Mouse (Mus musculus) left cerebral cortex, adult 9 months (tissue): Measurements from ENCODE around the gene Chchd4.

Experiments
- DNase-seq, 2 experiments: peaks; one replicate each; pipeline ENCODE4 v3.0.0; 2022; ENCODE audit warnings: low spot score in 2 of 2

Gene Chchd4

GRCm38 (mm10) chr6:91472868-91473804 lies at the start of gene Chchd4, which contains the start of gene Tmem43:
Chchd4 (minus strand) TSS chr6:91473546.
Tmem43 (plus strand) TSS chr6:91473703.
- peak; percentile 98 to 99 for DNase-seq

GRCm38 (mm10) chr6:91522816-91523215 lies 49.5 kb upstream of the Chchd4 start:
- DNase-seq: no peak

GRCm38 (mm10) chr6:91518454-91519020 lies 45.2 kb upstream of the Chchd4 start:
- peak in 1 of 2 experiments; percentile 56 for DNase-seq

DNA sequence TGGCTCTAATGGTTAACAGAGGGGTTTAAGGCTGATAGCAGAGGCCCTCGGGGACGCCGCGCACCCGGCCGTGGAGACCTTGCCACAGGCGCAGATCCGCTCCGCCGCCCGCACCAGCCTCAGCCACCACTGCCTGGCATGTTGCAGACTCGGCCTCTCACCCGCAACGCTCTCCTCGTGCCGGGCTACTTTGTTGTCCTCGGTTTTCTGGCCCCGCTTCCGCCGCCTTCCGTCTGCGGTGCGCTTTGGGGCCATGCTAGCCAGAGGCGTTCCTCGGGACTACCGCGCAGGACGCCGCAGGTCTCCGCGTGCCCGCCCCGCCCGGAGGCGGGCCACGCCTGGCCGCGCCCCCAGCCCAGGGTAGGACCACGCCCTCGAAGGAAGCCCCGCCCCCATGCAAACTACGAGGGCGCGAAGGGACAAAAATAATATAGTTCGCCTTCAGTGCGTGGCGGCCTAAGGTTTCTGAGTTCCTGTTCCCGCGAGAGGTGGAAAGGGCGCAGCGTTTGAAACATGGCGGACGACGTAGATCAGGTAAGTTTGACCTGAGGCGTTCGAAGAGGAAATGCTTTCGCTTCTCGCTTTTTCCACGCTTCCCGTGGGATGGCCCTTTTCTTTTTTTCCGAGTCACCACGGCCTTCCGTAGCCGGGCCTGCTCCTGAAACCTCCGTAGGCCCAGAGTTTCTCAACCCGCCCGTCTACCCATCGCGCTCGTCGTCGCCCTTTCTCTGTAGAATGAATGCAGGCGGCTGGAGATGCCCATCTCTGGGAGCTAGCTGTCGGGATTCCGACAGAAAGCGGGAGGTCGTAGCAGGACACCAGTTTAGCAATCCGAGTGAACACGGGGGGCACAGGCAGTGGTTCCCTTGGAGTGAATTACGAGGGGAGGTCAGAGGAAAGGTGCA lies 42.5 kb upstream of the Chchd4 start, which contains the start of the genes Xpc and Lsm3:
Gene Xpc, minus strand, starts transcription at position 344 of the 905 bp plus-strand sequence.
Gene Lsm3, plus strand, starts transcription at position 384 of the 905 bp plus-strand sequence.
- DNase-seq: peak; percentile 93 to 99

- DNase-seq: no peak
These were observed 41.5 kb upstream of the Chchd4 start for GRCm38 (mm10) chr6:91514737-91515362.

- DNase-seq: no peak
These were observed 40.8 kb upstream of the Chchd4 start for GRCm38 (mm10) chr6:91514135-91514534.

GRCm38 (mm10) chr6:91510211-91510610 lies 36.9 kb upstream of the Chchd4 start:
- no peak for DNase-seq

- peak in 1 of 2 experiments; percentile 60 for DNase-seq
These were observed 36.0 kb upstream of the Chchd4 start for GRCm38 (mm10) chr6:91509326-91509725.

GRCm38 (mm10) chr6:91508041-91508440 lies 34.7 kb upstream of the Chchd4 start:
- DNase-seq: no peak

- DNase-seq: no peak
These were observed 32.7 kb upstream of the Chchd4 start for GRCm38 (mm10) chr6:91506036-91506435.

GRCm38 (mm10) chr6:91503302-91503701 lies 30.0 kb upstream of the Chchd4 start:
- no peak for DNase-seq

DNA sequence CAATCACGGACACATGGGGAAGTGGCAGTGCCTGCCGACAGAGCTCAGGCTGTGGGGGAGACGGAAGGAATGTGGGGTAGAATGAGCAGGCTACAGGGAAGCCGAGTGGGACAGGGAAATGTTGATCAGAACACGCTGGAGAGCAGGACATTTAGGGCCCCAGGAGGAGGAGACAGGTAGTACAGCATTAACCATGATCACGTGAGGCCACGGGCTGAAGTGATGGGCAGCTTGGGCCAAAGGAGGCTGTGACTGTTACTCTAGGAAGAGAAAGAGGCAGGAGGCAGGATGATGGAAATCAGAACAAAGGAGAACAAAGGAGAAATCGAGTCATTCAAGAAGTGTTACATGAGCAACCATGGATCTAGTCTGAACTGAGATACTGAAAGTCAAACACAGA lies 21.2 kb upstream of the Chchd4 start:
- no peak for DNase-seq

DNA sequence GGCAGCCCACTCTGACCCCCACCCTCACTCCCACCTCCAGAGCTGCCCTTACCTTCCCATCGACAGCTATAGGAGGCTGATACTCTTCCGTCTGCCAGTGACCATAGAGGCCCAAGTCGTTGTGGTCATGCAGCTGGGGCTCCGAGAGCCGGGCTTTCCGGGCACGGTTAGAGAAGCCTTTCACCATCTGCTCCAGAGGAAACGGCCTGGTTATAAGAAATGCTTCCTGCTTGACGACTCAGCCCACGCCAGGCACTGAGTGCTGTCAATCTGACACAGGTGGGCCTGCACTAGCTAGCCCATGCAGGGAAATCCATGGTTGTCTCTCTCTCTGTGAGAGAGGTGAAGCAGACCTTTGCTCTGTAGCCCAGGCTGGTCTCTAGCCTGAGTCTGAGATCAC lies 19.7 kb upstream of the Chchd4 start:
- DNase-seq: no peak

DNA sequence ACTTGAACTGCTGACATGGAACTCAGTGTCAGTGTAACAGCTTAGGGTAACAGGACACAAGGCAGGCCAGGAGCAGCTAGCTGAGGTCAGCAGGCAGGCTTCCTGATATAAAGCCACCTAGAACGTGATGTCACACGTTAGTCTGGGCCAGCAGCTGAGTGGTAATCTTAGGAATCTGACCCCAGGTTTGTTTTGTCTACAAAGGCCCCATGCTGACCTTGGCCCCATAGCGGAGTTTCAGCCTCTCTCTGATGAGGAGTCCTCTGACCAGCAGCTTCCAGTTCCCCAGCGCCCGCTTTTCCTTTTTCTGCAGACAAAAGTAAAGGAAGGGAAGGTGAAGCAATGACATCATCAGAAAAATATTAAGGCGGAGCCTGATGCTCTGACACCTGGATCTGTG lies 17.7 kb upstream of the Chchd4 start:
- DNase-seq: no peak

- DNase-seq: peak in 1 of 2 experiments; percentile 69
These were observed 16.5 kb upstream of the Chchd4 start for GRCm38 (mm10) chr6:91489872-91490271.

DNA sequence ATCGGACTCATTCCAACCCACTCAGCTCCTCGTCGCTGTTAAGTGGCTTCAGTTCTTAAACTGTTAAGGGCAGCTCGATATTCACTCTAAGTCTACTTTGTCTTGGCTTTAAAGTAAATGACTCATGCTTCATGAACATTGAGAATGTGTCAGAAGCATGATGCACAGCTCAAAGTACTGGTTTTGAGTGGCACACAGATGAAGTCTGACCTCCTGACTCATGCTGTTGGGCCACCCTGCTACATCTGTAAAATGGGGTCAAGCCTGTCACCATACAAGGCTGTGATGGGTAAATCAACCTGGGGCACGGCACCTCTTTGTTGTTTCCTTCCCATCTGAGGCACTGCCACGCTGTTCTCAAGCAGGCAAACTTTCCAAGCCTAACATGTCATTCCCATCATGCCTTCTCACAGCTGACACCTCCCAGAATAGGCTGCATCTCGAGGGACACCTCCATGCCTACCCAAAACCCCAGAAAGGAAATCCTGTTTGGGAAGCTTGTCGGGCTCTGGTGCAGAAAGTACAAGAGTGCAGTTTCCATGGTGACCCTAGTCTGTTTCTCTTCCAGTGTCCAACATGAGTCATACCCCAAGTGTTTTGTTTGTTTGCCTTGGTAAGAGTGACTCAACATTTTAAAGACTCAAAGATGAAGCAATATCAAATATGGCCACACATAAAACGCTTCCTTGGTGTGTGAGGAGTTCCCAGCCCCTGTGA lies 15.3 kb upstream of the Chchd4 start:
- DNase-seq: peak; percentile 55 to 64

DNA sequence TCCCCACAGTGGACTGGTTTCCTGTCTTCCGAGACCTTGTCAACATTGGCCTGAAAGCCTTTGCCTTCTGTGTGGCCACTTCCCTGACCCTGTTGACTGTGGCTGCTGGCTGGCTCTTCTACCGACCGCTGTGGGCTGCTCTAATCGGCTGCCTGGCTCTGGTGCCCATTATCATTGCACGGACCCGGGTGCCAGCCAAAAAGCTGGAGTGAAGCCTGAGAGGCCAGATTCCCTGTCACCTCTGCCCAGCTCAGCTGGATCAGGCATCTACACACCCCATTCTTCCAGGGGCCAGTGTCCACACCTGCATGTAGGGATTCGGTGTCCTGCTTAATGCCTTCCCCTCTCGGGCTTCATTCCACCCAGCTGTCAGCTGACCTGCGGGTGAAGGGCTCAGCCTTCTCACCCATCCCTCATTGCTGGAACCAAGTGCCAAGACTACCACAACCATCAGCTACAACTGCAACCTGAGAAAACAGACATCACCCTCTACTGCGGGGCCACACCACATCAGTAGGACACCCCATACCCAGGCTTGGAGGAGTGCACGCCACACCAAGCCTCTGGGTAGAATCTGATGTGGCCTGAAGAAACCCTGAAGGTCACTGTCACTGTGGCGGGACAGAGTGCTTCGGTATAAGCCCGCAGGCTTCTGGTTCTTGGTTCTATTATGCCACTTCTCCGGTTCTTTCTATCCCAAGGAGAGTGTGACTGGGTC lies 13.5 kb upstream of the Chchd4 start:
- no peak for DNase-seq

DNA sequence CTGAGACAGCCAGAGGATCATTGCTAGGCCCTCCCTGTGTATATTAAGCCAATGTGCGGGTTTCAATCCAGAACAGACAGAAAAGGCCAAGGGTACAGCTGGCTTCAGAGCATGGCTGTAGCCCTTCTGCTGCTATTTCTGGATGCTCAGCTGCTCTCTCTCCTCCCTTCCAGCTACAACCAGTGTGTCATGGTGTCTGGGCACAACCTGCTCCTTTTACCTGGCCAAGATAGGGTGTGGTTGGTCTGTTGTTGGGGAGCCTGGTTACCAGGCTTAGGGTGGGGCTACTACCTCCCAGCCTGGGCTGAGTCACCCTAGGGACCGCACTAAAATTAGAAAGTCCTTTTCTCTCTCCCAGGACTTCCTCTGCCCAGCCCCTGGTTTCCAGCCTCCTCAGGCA lies 10.0 kb upstream of the Chchd4 start:
- no peak for DNase-seq

DNA sequence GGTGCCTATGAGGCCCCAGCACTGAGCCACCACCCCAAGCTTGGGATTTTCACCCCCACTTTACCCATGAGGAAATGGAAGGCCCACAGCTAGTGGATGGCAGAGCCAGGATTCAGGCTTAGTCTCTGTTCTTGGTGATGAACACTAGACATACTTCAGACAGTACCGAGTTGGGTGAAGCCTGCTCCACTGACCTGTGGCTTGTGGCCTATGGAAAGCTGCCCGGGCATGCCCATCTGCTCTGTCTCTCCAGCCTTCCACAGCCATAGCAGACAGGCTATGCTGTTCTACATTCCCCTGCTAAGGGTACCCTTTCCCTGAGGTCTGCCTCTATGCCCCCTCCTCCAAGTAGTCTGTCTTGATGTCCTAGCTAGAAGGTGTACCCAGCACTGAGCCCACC lies 3.2 kb upstream of the Chchd4 start:
- DNase-seq: no peak
